Mouse (Mus musculus) liver, embryonic 14.5 days (tissue): ENCODE results near the gene Kif24.

Experiments used
- CTCF ChIP-seq: IDR thresholded peaks from 2 replicates; pipeline ENCODE4 v1.5.1; 2016; ENCODE audit warnings: antibody characterized with exemption, low read depth, control low read depth
- EP300 ChIP-seq: IDR thresholded peaks from 2 replicates; pipeline ENCODE4 v1.6.1; 2016; ENCODE audit warnings: antibody characterized with exemption, low read depth

DNA sequence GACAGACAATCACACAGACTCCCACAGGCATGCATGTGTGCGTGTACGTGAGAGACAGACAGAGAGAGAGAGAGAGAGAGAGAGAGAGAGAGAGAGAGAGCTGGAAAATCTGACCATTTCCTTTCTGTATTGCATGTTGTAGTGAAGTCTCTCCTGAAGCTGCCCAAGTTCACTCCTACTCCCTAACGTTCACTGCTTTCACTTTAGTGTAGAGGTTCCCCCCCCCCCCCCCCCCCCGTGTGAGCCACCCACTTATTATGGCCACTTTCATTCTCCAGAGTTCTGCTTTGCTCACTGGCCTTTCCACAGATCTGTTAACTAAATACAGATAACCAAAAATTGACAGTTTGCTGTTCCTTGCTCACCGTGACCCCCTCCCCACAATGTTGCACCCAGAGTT, 116.8 kb downstream of the Kif24 start:
- no peak for TF ChIP-seq EP300
- TF ChIP-seq CTCF = no peak
